Mouse (Mus musculus) right cerebral cortex, postnatal 36 days (tissue): ENCODE results near the gene Sarnp.
"Not testable (repeated sequence)": the region's sequence is repeated elsewhere in the genome, so short reads cannot be mapped to it uniquely, and the experiment has no call there.

Experiments used
- DNase-seq, 2 experiments: peaks; one replicate each; pipeline ENCODE4 v3.0.0; 2022; ENCODE audit warnings: low spot score in 2 of 2, mixed read lengths in 1 of 2

Sarnp gene

DNA sequence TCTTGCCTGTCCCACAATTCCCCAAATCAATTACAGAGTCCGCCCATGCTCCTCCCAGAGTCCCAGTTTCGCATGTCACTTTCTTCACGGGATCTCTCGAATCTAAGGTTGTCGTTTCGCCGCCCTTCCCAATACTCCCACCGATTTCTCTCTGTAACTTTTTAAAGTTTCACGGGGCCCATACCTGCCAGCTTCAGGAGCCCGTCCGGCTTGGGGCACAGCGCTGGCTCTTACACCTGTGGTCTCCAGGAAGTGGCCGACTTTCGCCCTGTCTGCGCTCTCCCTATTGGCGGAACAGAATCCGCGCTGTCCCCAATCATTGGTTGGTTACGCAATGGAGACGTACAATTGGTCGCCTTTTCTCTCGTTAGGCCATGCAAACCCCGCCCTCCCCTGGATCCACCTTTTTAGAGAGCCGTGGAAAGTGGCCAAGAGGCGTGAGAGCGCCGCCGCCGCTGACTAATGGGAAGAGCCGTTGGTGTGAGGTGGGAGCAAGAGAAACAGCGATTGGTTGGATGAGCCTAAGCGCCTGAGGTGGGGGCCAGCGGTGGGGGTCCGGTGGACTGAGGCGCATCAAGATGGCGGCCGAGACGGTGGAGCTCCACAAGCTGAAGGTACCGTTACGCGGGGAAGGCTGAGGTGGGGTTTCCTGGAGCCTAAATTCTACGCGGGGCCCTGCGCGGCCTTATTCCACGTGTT, 4.4 kb downstream of the Sarnp start, which contains the start of gene Ormdl2:
Gene Ormdl2, minus strand, starts transcription at position 288 of the 699 bp plus-strand sequence.
- DNase-seq = peak; percentile 99

DNA sequence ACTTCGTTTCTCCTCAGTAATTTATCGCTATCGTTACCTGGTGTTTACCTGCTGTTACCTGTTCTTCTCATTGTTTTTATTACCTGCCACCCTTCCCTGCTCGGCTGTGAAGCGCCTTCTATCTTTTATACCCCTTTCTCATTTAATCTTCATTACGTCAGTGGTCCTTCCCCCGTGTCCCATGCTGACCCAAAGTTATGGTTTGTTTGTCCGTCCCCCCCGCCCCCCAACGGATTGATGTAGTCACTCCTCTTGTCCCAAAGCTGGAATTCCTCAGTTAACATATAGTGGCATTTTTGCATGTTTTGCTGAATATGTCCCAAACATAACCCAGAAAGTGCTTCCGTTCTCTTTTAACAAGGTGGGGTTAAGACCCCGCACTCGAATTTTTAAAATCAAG, 5.0 kb downstream of the Sarnp start:
- no peak for DNase-seq

DNA sequence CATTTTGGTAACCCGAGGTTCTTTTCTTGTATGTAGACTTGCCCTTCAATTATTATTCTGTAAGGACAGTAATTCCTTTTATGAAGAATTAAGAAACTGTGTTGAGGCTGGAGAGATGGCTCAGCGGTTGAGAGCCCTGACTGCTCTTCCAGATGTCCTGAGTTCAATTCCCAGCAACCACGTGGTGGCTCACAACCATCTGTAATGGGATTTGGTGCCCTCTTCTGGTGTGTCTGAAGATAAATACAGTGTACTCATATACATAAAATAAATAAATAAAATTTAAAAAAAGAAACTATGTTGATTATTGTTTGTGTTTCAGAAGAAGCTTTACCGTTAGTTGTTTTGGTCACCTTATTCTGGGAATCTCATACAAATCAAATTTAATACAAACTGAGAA, 6.0 kb downstream of the Sarnp start:
- DNase-seq = not testable (repeated sequence)

DNA sequence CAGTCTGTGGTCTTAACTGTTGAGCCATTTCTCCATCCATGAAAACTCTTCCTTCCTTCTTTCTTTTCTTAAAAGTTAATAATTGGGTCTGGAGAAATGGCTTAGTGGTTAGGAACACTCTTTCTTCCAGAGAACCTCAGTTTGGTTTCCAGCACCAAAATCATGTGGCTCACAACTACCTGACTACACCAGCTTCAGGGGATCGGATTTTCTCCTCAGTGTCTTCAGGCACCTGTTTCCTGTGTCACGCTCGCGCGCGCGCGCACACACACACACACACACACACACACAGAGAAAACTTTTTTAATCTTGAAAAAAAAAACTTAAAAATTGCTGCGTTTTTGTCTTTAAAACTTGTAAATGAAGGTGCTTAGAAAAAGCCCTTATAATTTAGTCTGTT, 6.7 kb downstream of the Sarnp start:
- no peak for DNase-seq

DNA sequence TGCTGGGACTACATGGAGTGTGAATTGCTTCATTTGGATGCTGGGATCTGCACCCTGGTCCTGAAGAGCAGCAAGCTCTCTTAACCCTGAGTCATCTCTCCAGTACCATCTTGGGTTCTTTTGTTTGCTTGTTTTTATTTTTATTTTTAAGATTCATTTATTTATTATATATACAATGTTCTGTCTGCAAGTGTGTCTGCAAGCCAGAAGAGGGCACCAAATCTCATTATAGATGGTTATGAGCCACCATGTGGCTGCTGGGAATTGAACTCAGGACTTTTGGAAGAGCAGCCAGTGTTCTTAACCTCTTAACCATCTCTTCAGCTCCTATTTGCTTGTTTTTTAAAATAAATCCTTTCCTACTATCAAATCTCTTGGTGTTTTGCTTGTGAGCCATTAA, 20.3 kb downstream of the Sarnp start:
- no peak for DNase-seq

DNA sequence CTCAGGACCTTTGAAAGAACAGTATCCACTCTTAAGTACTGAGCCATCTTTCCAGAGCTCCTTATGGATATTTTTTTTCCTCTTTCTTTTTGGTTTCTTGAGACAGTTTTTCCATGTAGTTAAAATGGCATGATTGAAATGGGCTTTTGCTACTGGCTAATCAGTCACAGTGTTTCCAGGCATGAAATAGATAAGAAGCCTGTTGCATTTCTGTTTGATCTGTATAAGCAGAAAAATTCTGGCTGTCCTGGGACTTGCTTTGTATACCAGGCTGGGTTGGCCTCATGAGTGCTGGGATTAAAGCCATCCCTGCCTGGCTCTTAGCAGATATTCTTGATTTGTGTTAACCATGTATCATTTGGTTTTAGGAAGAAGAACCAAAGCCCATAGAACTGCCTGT, 22.3 kb downstream of the Sarnp start:
- DNase-seq = no peak

DNA sequence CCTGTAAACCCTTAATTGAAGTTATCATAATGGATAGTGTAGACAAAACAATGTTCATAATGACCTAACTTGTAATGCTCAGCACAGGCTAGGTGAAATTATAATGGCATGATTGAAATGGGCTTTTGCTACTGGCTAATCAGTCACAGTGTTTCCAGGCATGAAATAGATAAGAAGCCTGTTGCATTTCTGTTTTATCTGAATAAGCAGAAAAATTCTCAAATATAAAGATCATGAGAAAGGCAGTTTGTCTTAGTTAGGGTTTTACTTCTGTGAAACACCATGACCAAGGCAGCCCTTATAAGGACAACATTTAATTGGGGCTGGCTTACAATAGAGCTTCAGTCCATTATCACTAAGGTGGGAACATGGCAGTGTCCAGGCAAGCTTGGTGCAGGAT, 23.5 kb downstream of the Sarnp start:
- no peak for DNase-seq

DNA sequence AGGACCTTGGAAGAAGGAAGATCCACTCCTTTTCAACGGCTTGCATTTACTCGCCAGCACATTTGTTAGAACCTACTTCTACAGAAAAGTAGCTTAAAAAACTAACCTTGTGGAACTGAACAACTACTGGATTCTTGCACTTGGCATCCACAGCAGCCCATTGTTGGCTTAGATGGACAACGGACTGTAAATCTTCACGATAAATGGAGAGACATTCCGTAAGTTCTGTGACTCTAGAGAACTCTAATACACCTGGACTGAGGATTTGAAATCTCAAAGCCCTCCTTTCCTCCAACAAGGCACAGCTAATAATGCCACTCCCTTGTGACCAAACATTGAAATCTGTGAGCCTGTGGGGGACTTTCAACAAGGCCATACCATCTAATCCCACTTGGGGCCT, 26.1 kb downstream of the Sarnp start:
- DNase-seq = no peak

DNA sequence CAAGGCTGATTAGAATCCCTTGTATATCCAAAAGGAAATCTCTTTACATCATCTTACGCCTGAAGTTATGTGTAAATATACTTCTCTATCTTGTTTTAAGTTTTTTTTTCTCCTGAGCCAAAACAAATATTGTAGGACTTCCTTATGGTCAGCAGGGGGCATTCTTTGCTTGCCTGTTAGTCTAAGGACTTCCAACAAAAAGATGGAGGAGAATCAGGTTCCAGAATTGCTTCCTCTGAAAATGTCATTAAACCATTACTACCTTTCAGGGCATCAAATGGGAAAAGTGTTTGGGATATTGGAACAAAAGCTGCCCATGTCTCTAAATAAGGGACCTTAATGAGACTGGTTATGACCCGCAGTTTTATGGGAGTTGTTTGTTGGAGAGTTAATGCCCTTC, 28.4 kb downstream of the Sarnp start:
- no peak for DNase-seq

DNA sequence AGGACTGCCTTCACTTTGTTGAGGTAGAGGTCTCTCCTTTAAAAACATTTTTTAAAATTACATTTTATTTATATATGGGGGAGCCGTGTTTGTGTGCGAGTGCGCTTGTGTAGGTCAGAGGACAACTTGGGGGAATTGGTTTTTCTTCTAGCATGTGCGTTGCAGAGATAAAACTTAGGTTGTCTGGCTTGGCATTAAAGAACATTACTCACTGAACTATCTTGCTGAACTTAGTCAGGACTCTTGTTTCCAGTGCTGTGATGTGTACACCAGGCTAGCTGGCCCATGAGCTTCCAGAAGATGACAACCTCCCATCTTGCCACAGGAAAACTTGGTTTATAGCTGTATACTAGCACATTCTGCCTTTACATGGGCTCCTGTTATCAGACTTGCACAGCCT, 29.5 kb downstream of the Sarnp start:
- no peak for DNase-seq

DNA sequence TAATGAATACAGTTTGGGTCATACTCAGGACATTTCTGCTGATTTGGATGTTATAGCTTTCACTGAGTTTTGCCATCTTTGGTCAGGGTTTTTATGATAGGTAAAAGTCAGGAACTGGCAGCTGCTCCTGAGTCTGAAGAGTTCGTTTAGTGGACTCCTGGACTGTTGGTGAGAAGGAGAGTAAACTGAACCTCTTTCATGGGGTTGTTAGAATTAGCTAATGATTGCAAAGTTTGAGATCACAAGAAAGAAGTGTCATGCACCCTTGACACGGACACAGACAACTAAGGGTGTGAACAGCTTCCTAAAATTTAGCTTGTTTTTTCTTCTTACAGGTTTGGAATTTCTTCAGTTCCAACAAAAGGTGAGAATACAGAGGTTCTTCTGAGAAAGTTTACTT, 31.3 kb downstream of the Sarnp start:
- no peak for DNase-seq

DNA sequence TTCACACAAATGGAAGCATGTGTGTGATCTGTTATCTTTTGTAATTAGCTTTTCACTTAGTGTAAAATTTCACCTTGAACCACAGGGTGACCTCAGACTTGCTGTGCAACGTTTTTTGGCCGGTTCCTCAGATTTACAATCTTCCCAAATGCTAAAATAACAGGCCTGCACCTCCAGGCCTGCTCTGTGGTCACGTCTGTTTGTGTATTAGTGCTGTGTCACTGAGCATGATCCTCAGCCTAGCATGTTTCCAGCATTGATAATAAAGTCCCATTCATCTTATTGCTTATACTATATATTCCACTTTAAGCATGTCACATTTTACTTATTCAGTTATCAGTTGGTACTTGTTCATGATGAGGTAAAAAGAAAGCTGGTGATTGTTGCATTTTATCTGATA, 33.2 kb downstream of the Sarnp start:
- DNase-seq = no peak

DNA sequence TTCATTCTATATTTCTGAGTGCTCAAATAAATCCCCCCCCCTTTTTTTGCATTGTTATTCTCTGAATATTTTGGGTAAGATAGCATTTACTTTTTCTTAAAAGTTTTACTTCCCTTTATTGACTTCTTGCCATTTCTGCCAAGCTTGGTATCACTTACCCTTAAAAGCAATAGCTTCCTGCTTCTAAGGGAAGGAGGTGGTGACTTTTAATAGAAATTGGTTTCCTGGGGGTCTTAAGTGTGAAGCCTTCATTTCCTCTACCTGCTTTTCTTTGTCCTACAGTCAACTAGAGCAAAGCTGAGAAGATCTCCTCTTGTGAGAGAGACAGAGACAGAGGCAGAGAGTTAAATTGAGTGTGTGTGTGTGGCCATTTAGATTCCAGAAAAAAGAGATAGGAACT, 44.0 kb downstream of the Sarnp start:
- no peak for DNase-seq

DNA sequence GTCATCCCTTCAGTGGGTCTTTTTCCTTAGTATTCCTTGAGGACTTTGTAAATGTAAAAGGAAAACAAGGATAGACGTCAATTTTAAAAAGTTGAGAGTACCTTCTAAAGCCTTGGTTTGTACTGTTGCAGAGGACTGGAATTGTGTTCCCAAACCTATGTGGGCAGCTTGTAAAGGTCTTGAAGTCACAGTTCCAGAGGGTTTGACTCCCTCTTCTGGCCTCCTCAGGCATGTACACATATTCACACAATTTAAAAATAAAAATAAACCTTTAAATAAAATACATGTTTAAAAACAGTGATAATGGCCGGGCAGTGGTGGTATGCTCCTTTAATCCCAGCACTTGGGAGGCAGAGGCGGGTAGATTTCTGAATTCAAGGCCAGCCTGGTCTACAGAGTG, 48.9 kb downstream of the Sarnp start:
- DNase-seq = no peak

DNA sequence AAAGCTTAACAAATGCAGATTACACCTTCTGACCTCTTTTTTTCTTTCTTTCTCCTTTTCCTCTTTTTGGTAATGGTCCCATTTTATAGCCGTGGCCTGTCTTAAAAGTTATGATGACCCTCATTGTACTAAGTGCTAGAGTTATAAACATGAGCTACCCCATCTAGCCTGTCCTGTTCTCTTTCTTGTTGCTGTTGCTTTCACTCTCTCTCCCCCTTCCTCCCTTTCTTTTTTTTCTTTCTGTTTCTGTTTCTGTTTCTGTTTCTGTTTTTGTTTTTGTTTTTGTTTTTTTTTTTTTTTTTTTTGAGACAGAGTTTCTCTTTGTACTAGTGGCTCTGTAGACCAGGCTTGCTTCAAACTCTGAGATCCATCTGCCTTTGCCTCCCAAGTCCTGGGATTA, 49.4 kb downstream of the Sarnp start:
- no peak for DNase-seq

DNA sequence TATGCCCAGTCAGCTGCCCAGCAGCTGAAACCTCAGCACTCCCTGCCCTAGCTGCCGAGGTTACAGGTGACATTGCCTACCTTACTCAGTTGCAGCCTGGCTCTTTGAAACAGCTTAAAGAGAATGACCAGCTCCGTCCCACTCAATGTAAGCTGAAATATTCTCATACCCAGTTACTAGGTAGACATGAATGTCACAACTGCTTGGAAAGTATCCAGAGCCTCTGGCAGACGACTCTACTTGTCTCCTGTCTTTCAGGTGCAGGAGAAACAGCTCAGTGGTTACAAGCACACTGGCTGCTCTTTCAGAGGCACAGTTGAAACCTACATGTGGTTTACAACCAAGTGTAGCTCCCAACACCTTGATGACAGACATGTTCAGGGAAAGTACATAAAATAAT, 53.2 kb downstream of the Sarnp start:
- DNase-seq = no peak

DNA sequence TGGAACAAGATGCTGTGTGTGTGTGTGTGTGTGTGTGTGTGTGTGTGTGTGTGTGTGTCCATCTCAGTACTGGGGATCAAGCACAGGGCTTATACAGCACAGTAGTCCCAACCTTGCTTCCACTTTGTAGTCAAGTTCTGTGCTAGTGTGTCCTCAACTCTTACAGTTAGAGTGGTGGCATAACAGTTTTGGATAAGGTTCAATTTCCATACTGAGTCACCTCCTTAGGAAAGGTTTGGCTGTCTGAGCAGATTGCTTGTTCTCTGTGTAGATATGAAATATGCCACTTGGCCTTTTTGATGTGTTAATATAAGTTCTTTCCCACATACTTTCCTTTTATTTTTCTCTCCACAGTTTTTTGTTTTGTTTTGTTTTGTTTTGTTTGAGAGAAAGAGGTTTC, 61.2 kb downstream of the Sarnp start:
- DNase-seq = no peak

DNA sequence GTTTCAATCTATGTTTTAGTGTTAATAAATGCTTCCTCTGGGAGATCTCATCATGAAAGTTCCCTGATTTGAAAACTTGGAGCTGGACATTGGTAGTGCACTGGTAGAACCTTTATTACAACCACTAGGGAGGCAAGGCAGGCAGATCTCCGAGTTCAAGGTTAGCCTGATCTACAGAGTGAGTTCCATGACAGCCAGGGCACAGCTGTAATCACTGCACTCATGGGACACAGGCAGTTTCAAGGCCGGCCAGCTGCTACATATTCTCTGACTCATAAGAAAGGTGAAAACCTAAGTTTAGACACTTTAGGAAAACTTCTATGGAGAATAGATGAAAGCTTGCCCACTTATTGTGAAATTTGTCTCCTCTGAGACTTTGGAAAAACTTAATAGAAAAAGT, 61.7 kb downstream of the Sarnp start:
- DNase-seq = no peak

DNA sequence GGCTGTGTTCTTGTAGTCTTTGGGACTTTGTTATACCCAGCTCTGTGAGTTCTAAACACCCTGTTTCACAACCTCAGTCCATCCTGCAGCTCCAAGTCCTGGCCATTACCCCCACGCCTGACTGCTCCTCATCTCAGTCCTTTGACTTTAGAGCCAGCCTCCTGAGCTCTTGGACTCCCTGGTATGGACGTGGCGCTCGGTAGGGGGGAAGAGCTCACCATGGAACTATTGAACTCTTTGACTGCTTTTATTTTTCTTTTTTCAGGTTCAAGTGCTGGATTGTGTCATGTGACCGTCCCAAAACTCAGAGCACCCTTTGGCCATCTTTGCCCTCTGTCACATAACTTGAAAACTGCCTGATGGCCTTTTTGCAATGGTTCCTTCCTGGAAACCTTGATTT, 64.9 kb downstream of the Sarnp start:
- DNase-seq = no peak

DNA sequence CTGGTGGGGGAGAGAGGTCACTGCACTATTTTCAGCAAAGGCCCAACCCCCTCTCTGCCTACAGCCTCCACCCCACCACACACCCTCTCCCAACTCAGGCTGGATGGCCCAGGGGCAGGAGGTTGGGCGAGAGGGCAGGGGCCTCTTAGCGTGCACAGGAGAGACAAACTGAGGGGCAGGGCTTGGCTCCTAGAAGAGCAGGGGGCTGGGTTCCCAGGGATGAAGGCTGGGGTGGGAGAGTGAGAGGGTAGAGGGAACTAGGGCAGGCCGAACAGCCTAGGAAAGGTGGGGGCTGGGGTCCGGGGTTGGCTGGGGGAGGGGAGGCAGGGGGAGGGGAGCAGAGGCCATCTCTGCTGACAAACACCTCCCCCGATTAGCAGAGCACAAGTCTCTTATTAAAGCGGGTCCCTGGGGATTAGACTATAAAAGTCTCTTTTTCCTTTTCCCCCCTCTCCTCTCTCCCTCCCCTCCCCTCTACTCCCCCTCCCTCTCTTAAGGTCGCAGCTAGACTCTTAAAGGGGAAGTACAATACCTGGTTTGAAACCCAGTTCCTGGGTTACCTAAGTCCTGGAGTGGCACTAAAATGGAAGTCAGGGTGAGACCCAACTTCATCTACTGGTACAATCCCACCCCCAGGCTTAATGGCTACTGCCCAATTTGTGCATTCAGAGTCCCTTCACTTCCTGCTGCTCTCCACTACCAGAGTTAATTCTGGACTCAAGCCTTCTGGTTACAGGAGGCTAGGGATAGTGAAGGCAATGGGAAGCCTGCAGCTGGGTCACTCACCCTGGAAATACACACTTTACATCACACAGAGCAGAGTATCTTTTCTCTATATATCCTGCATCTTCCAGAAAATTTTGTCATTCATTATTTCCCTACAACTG, 72.1 kb downstream of the Sarnp start:
- DNase-seq = no peak

DNA sequence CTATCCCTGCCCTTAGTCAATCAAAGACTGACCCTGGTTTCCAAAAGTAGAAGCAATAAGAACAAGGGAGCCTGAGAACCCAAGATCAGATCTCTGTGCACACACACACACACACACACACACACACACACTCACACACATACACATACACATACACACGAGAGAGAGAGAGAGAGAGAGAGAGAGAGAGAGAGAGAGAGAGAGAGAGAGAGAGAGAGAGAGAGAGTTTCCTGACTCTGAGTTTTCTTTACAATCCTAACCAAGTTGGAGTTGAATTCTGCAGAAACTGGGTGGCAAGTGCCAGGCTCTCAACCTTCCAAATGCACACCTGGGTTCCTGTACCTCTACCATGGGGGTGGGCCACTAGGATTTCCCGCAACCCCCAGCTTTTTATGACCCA, 72.7 kb downstream of the Sarnp start:
- DNase-seq = no peak

DNA sequence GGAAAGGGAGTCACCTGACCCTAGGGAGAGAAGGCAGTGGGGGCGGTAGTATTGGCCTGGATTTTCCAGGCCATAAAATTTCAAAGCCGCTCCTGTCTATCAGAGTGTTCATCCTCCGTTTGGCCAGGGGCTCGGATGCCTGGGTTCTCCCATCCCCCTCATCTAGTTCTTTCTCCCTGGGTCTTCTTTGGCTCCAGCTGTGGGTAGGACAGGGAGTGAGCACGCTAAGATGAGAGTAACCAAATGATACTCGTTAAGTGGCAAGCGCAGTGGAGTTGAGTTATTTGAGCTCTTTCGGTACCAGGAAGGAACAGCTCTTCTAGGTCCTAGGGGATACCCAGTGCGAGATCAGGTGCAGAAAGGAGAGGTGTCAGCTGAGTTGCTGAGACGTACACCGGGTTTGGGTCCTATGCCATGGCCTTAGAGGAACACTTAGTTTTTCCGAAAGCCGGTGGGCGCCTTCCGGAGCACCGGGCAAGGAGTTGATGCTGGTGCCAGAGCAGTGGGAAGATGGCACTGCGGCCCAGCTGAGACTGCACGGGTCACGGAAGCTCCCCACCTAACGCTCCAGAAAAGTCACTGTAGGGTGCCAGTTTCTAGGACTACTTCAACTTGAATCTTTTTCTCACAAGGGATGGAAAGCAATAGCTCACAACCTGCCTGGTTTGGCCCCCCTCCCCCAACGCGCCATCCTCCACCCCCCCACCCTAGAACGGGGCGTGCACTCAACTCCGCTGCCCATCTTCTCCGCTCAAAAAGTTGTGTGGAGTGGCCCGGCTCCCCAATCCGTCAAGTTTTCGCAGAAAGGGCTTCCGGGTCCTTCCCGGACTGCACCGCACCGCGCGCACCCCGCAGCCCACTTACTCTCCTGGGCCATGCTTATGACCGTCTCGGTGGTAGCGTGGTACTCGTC, 73.5 kb downstream of the Sarnp start:
- DNase-seq = no peak
